Mouse (Mus musculus) embryo, embryonic 9.5 days (tissue): Measurements from ENCODE around the gene Mab21l2.

ENCODE experiments used
- DNase-seq: peaks from one replicate; pipeline ENCODE4 v3.0.0-alpha.2; 2017; ENCODE audit errors: extremely low spot score

The Mab21l2 gene

GRCm38 (mm10) chr3:86539555-86540168 is 8.8 kb downstream of the Mab21l2 start:
- DNase-seq: peak; percentile 50

GRCm38 (mm10) chr3:86538645-86539554 is 9.5 kb downstream of the Mab21l2 start:
- DNase-seq: peak; percentile 40

GRCm38 (mm10) chr3:86536751-86537150 is 11.7 kb downstream of the Mab21l2 start:
- no peak for DNase-seq

GRCm38 (mm10) chr3:86531531-86532269 is 16.7 kb downstream of the Mab21l2 start:
- peak; percentile 30 for DNase-seq

- DNase-seq: no peak
Observed at GRCm38 (mm10) chr3:86522880-86523505, 25.4 kb downstream of the Mab21l2 start.

GRCm38 (mm10) chr3:86518506-86519109 is 29.8 kb downstream of the Mab21l2 start:
- no peak for DNase-seq

- DNase-seq: no peak
Observed at GRCm38 (mm10) chr3:86500586-86500985, 47.8 kb downstream of the Mab21l2 start.
